25 mouse cellular contexts compared by ENCODE assay signal in the genomic region with DNA sequence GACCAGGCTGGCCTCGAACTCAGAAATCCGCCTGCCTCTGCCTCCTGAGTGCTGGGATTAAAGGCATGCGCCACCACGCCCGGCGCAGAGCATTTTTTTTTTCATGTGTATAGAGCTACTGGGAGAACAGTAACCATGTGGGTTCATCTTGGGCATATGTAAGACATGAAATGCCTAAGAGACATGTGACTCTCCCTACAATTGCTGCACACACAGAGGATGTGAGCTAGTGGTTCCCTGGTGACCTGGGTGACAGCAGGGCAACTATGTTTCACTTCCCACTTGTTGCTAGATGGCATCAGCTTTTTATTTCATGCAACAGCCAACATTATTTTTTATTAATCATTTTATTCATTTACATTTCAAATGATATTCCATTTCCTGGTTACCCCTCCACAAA. TPM values are rescaled to one million over a fixed set of nuclear protein-coding genes. Genes with fewer than 3 reads are reported as not detected.
DNase-seq lines count a peak whose midpoint lies in the region; ATAC-seq lines count a peak whose summit lies in the region.
"Had no signal": no experiment of that assay in that cellular context is flagged by ENCODE, and none has a peak within 500 bp of the region (broad histone marks: within the 10 kb centered on the region; RNA-seq: fewer than 3 reads in every experiment).

No protein-coding gene starts in this region.

- DNase-seq in lung, postnatal 36 days: peak; percentile 5
- no peak for DNase-seq in lung, postnatal 14 days
- peak; percentile 15 to 20 for DNase-seq in B cell, adult 2 months
- DNase-seq in skeletal muscle tissue, adult 2 months (ENCODE audit: low read depth, low spot score): peak; percentile 7
- DNase-seq in cerebellum, adult 11 months: no peak
- DNase-seq in urinary bladder, postnatal 36 days (ENCODE audit: low spot score in 2 of 2): no peak
- DNase-seq: adrenal gland, postnatal 14 days; cerebellum, adult 8-10 months; cerebellum, postnatal 25 days; gastrocnemius, postnatal 14 days; heart, postnatal 14 days; kidney, adult 11 months; kidney, postnatal 14 days; liver; retina, postnatal 1 day; right cerebral cortex, postnatal 14 days had no signal

- peak; percentile 84 for ATAC-seq in common myeloid progenitor, adult 5-6 weeks (replicated peaks; ENCODE audit: low read depth, poor library complexity, severe bottlenecking)
- ATAC-seq: forebrain, embryonic 13.5 days; inflammation-experienced regulatory T-cells, adult 6 months had no signal

RNA-seq across cellular contexts. Expression of a gene that starts 32.5 kb away (rescaled TPM):
- 17.4 and 30.9 TPM in 2 replicates for total RNA-seq in common myeloid progenitor, adult 5-6 weeks (2017)

RNA-seq across cellular contexts. Expression of a gene that starts 37.9 kb away (rescaled TPM):
- not detected in 2 replicates for total RNA-seq in common myeloid progenitor, adult 5-6 weeks (2017)
- total RNA-seq: adrenal gland, postnatal 14 days; G1E; gastrocnemius, postnatal 14 days; heart, adult 18-20 months; heart, postnatal 14 days; layer of hippocampus, postnatal 10 days; left cerebral cortex, adult 18-20 months; left cerebral cortex, postnatal 14 days; midbrain, postnatal 0 days had no signal

Comparison
In these comparisons a context has a peak if more than half of its experiments do, and no peak if none do; other contexts are left out.
1. DNase-seq: peak in lung, postnatal 36 days (single experiment), B cell, adult 2 months (2 of 2) and skeletal muscle tissue, adult 2 months (single experiment); none in lung, postnatal 14 days (single experiment), cerebellum, adult 11 months (single experiment) and urinary bladder, postnatal 36 days (0 of 2).